Mouse (Mus musculus) heart, postnatal 10 days (tissue): ENCODE data around the gene Ms4a4a. TPM values are rescaled to one million over a fixed set of nuclear protein-coding genes. Genes with fewer than 3 reads are reported as not detected.
"Not testable (repeated sequence)": the region's sequence is repeated elsewhere in the genome, so short reads cannot be mapped to it uniquely, and the experiment has no call there.

ENCODE experiments used
- DNase-seq, 2 experiments: peaks; one replicate each; pipeline ENCODE4 v3.0.0; 2021
- intact Hi-C: fragments of 180-260 bp; cut with DNase I; formaldehyde crosslinking; loops from one replicate; pipeline ENCODE4 v1.15.1; 2025
- total RNA-seq, 2 experiments: library from RNA; stranded (reverse); gene quantifications; 2 replicates each; pipeline ENCODE4 v1.2.3; 2021

The Ms4a4a gene
- total RNA-seq, 2 experiments from 2014 or later, result 3.0 to 5.7 TPM

- intact Hi-C loops, DNase-seq: not testable (repeated sequence)
These were observed 43.5 kb downstream of the Ms4a4a start for GRCm38 (mm10) chr19:11418865-11419264.

GRCm38 (mm10) chr19:11431209-11431608 lies 55.9 kb downstream of the Ms4a4a start:
- intact Hi-C loops, result not testable (repeated sequence)

GRCm38 (mm10) chr19:11435058-11435834 lies 59.9 kb downstream of the Ms4a4a start:
- DNase-seq, result no peak
- intact Hi-C loops, result no loop called here

More at GRCm38 (mm10) chr19:11431209-11431608, 55.9 kb downstream of the Ms4a4a start:
- not testable (repeated sequence) for DNase-seq

Other genes starting within 250 kb of the Ms4a4a start
- not detected for gene 1700017D01Rik, start 244.6 kb upstream of the Ms4a4a start, total RNA-seq
- gene 1700025F22Rik, start 210.2 kb upstream of the Ms4a4a start, total RNA-seq, result not detected
- not detected for gene Ms4a13, start 178.8 kb upstream of the Ms4a4a start, total RNA-seq
- gene Ms4a12, start 143.1 kb upstream of the Ms4a4a start, total RNA-seq, result not detected
- under 1 TPM; 0.55 to 0.84 TPM for gene Ms4a1, start 109.3 kb upstream of the Ms4a4a start, total RNA-seq
- not detected for gene Ms4a5, start 91.7 kb upstream of the Ms4a4a start, total RNA-seq
- gene Ms4a14, start 61.1 kb upstream of the Ms4a4a start, total RNA-seq, result under 1 TPM; 0.10 to 0.12 TPM
- gene Ms4a7, start 39.4 kb upstream of the Ms4a4a start, total RNA-seq, result under 1 TPM; 0.89 to 0.97 TPM
- gene Ms4a4c, start 29.2 kb downstream of the Ms4a4a start, total RNA-seq, result not detected
- gene Ms4a4b, start 68.0 kb downstream of the Ms4a4a start, total RNA-seq, result 1 to 10 TPM; 1.1 to 2.4 TPM
- gene Ms4a6c, start 93.8 kb downstream of the Ms4a4a start, total RNA-seq, result 1 to 10 TPM; 5.5 to 7.1 TPM
- under 1 TPM in 1 of 2 experiments, not detected in 1; 0.24 TPM for gene Gm8369, start 110.4 kb downstream of the Ms4a4a start, total RNA-seq
- 1 to 10 TPM; 2.9 to 4.7 TPM for gene Ms4a6b, start 141.0 kb downstream of the Ms4a4a start, total RNA-seq
- 1 to 10 TPM; 1.5 TPM for gene Ms4a4d, start 161.3 kb downstream of the Ms4a4a start, total RNA-seq
- gene Ms4a6d, start 229.3 kb downstream of the Ms4a4a start, total RNA-seq, result 1 to 10 TPM; 1.5 to 2.7 TPM
- gene Ms4a2, start 248.2 kb downstream of the Ms4a4a start, total RNA-seq, result under 1 TPM in 1 of 2 experiments, not detected in 1; 0.47 TPM